11 mouse cellular contexts compared by ENCODE assay signal in the genomic region with DNA sequence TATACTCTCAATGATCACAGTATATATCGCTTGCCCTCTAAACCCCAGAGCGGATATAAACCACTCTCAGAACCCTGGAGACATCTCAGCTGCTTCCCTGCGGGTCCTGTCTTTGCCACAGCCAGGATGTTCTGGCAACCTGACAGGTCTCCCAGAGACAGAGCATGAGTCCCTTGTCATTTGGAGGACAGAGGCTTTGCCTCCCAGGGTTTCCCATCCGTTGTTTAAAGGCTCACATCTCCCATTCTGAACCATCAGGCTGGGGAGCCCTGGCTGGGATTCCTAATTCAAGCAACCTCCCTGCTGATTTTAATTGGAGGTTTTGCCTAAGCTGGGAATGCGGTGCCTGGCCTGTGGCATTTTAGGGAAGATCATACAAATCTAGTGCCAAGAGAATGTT.
DNase-seq lines count a peak whose midpoint lies in the region; TF ChIP-seq lines count a peak whose summit lies in the region.
"Had no signal": no experiment of that assay in that cellular context is flagged by ENCODE, and none has a peak within 500 bp of the region (broad histone marks: within the 10 kb centered on the region; RNA-seq: fewer than 3 reads in every experiment).

No protein-coding gene starts in this region.

- no peak for TF ChIP-seq CTCF in layer of hippocampus, adult 2 months (conservative IDR thresholded peaks at IDR 0.05)
- no peak for TF ChIP-seq CTCF in cortical plate, adult 2 months (IDR thresholded peaks at IDR 0.05; ENCODE audit: extremely low read depth, insufficient read depth, low read length)

- no peak for DNase-seq in layer of hippocampus, adult 2 months (ENCODE audit: low spot score in 2 of 2)
- DNase-seq in layer of hippocampus, adult 9-10 months (ENCODE audit: low spot score), result no peak
- peak; percentile 13 for DNase-seq in right cerebral cortex, postnatal 4 days
- DNase-seq in right cerebral cortex, postnatal 25 days, result no peak
- DNase-seq in retina, postnatal 1 day, result peak; percentile 8
- no peak for DNase-seq in testis, postnatal 10 days (ENCODE audit: low spot score)
- no peak for DNase-seq in spleen, postnatal 36 days (ENCODE audit: low spot score in 2 of 2)
- DNase-seq: gastrocnemius, postnatal 14 days had no signal

- H3K4me1 ChIP-seq in cortical plate, adult 2 months (ENCODE audit: control insufficient read depth, insufficient read depth, low read length), result peaks cover 13% of the 10 kb centered on the region

- no peak overlapping the region for H3K4me3 ChIP-seq in layer of hippocampus, adult 2 months
- H3K4me3 ChIP-seq in cortical plate, adult 2 months (ENCODE audit: insufficient read depth, low read length), result no peak overlapping the region
- H3K4me3 ChIP-seq: erythroblast, embryonic 14.5 days had no signal

- peak overlapping the region; percentile 80 for H3K27ac ChIP-seq in layer of hippocampus, adult 2 months
- peak overlapping the region; percentile 33; the same call in 1 of the 2 replicates for H3K27ac ChIP-seq in cortical plate, adult 2 months (ENCODE audit: insufficient read depth, low read length)
- H3K27ac ChIP-seq: kidney, postnatal 0 days had no signal

- no peak for TF ChIP-seq POLR2A in cortical plate, adult 2 months (IDR thresholded peaks at IDR 0.05; ENCODE audit: extremely low read depth, insufficient read depth, low read length)

Comparison
In these comparisons a context has a peak if more than half of its experiments do, and no peak if none do; other contexts are left out.
1. DNase-seq: peak in right cerebral cortex, postnatal 4 days (single experiment) and retina, postnatal 1 day (single experiment); none in layer of hippocampus, adult 2 months (0 of 2), layer of hippocampus, adult 9-10 months (single experiment), right cerebral cortex, postnatal 25 days (single experiment), testis, postnatal 10 days (single experiment) and spleen, postnatal 36 days (0 of 2).